Mouse (Mus musculus): Measurements from ENCODE around the gene Tent4b. TPM values are rescaled to one million over a fixed set of nuclear protein-coding genes. Genes with fewer than 3 reads are reported as not detected.

The Tent4b gene
- total RNA-seq, 2 experiments from 2014 or later, result 32.6 to 36.3 TPM

- intact Hi-C loops (cut with DNase I), result loop anchor here (5.0 kb wide), 3 partner anchors 48 to 353 kb away; no protein-coding TSS in a partner anchor
- no peak for DNase-seq (ENCODE audit: low spot score in 2 of 2)
These were observed 70.3 kb downstream of the Tent4b start for GRCm38 (mm10) chr8:88269107-88269875.

- intact Hi-C loops (cut with DNase I), result loop anchor here (5.0 to 10.0 kb wide), 2 partner anchors 62 to 485 kb away; no protein-coding TSS in a partner anchor
- no peak for DNase-seq (ENCODE audit: low spot score in 2 of 2)
These were observed 71.1 kb downstream of the Tent4b start for GRCm38 (mm10) chr8:88270086-88270485.

- peak in 1 of 2 experiments; percentile 30 for DNase-seq (ENCODE audit: low spot score in 2 of 2)
- intact Hi-C loops (cut with DNase I), result loop anchor here (5.0 to 10.0 kb wide), 2 partner anchors 60 to 482 kb away; no protein-coding TSS in a partner anchor
These were observed 73.4 kb downstream of the Tent4b start, which contains the start of gene Adcy7 for GRCm38 (mm10) chr8:88272231-88273050. TSS of gene Adcy7 (plus strand) at chr8:88272403.

- intact Hi-C loops (cut with DNase I), result loop anchor here (5.0 to 10.0 kb wide), 2 partner anchors 59 to 482 kb away; no protein-coding TSS in a partner anchor
- no peak for DNase-seq (ENCODE audit: low spot score in 2 of 2)
These were observed 74.0 kb downstream of the Tent4b start for GRCm38 (mm10) chr8:88273051-88273430.

GRCm38 (mm10) chr8:88274090-88274489 lies 75.1 kb downstream of the Tent4b start:
- no peak for DNase-seq (ENCODE audit: low spot score in 2 of 2)
- intact Hi-C loops (cut with DNase I), result loop anchor here (5.0 to 10.0 kb wide), 2 partner anchors 58 to 481 kb away; no protein-coding TSS in a partner anchor

- DNase-seq (ENCODE audit: low spot score in 2 of 2), result no peak
- intact Hi-C loops (cut with DNase I), result loop anchor here (10.0 kb wide), 1 partner anchor 476 kb away; no protein-coding TSS in a partner anchor
These were observed 80.2 kb downstream of the Tent4b start for GRCm38 (mm10) chr8:88279220-88279619.

- intact Hi-C loops (cut with DNase I), result loop anchor here (10.0 kb wide), 1 partner anchor 475 kb away; no protein-coding TSS in a partner anchor
These were observed 80.7 kb downstream of the Tent4b start for GRCm38 (mm10) chr8:88279670-88280069.

GRCm38 (mm10) chr8:88280904-88281303 lies 81.9 kb downstream of the Tent4b start:
- no peak for DNase-seq (ENCODE audit: low spot score in 2 of 2)
- intact Hi-C loops (cut with DNase I), result no loop called here

More at GRCm38 (mm10) chr8:88279670-88280069, 80.7 kb downstream of the Tent4b start:
- DNase-seq (ENCODE audit: low spot score in 2 of 2), result no peak

GRCm38 (mm10) chr8:88282684-88283083 lies 83.7 kb downstream of the Tent4b start:
- intact Hi-C loops (cut with DNase I), result no loop called here
- no peak for DNase-seq (ENCODE audit: low spot score in 2 of 2)

- no peak for DNase-seq (ENCODE audit: low spot score in 2 of 2)
- intact Hi-C loops (cut with DNase I), result no loop called here
These were observed 84.5 kb downstream of the Tent4b start for GRCm38 (mm10) chr8:88283243-88284115.

GRCm38 (mm10) chr8:88284738-88285137 lies 85.7 kb downstream of the Tent4b start:
- no peak for DNase-seq (ENCODE audit: low spot score in 2 of 2)
- intact Hi-C loops (cut with DNase I), result no loop called here

- intact Hi-C loops (cut with DNase I), result no loop called here
- DNase-seq (ENCODE audit: low spot score in 2 of 2), result no peak
These were observed 86.7 kb downstream of the Tent4b start for GRCm38 (mm10) chr8:88285469-88286356.

- intact Hi-C loops (cut with DNase I), result no loop called here
- no peak for DNase-seq (ENCODE audit: low spot score in 2 of 2)
These were observed 87.5 kb downstream of the Tent4b start for GRCm38 (mm10) chr8:88286421-88286960.

- intact Hi-C loops (cut with DNase I), result no loop called here
These were observed 89.7 kb downstream of the Tent4b start for GRCm38 (mm10) chr8:88288622-88289242.

GRCm38 (mm10) chr8:88289901-88290300 lies 90.9 kb downstream of the Tent4b start:
- no peak for DNase-seq (ENCODE audit: low spot score in 2 of 2)
- intact Hi-C loops (cut with DNase I), result no loop called here

More at GRCm38 (mm10) chr8:88288622-88289242, 89.7 kb downstream of the Tent4b start:
- no peak for DNase-seq (ENCODE audit: low spot score in 2 of 2)

GRCm38 (mm10) chr8:88290326-88291304 lies 91.6 kb downstream of the Tent4b start:
- DNase-seq (ENCODE audit: low spot score in 2 of 2), result no peak
- intact Hi-C loops (cut with DNase I), result no loop called here
